Mouse (Mus musculus): ENCODE results near the gene Hoxd3. TPM values are rescaled to one million over a fixed set of nuclear protein-coding genes. Genes with fewer than 3 reads are reported as not detected.
A peak's percentile ranks its signal among the peaks of the same experiment; 100 is the strongest.

The Hoxd3 gene
- polyA plus RNA-seq, 1 experiment from 2014 or later = not detected

- Histone ChIP-seq H3K4me2 (ENCODE audit: low read length) (no peak overlapping the region), H3K9ac (replicated peaks; ENCODE audit: low read depth, low read length) (no peak overlapping the region), H3K4me1 (replicated peaks; ENCODE audit: control insufficient read depth, insufficient read depth, low read length) (peaks cover 17% of the 10 kb centered on the region), H3K27me3 (replicated peaks; ENCODE audit: control insufficient read depth, insufficient read depth, low read length) (peaks cover 93% of the 10 kb centered on the region), H3K4me3 (replicated peaks; ENCODE audit: low read length) (no peak overlapping the region), H3K9me3 (ENCODE audit: control insufficient read depth, low read length) (no peaks in the 10 kb centered on the region), H3K36me3 (ENCODE audit: control insufficient read depth, insufficient read depth) (no peaks in the 10 kb centered on the region), H3K27ac (ENCODE audit: low read length) (no peak overlapping the region)
- WGBS = 3% methylated on average over 3 of the region's 3 CpGs
- no peak for ATAC-seq
Measured at GRCm38 (mm10) chr2:74670632-74671188, 41.0 kb upstream of the Hoxd3 start.

GRCm38 (mm10) chr2:74671847-74672246 lies 39.9 kb upstream of the Hoxd3 start:
- Histone ChIP-seq H3K36me3 (ENCODE audit: control insufficient read depth, insufficient read depth) (no peaks in the 10 kb centered on the region), H3K9me3 (ENCODE audit: control insufficient read depth, low read length) (no peaks in the 10 kb centered on the region), H3K4me2 (ENCODE audit: low read length) (no peak overlapping the region), H3K4me1 (replicated peaks; ENCODE audit: control insufficient read depth, insufficient read depth, low read length) (peaks cover 17% of the 10 kb centered on the region), H3K27ac (ENCODE audit: low read length) (no peak overlapping the region), H3K27me3 (replicated peaks; ENCODE audit: control insufficient read depth, insufficient read depth, low read length) (peaks cover 94% of the 10 kb centered on the region), H3K4me3 (replicated peaks; ENCODE audit: low read length) (no peak overlapping the region), H3K9ac (replicated peaks; ENCODE audit: low read depth, low read length) (no peak overlapping the region)
- ATAC-seq = no peak
- WGBS = 9% methylated on average over 5 of the region's 5 CpGs

DNA sequence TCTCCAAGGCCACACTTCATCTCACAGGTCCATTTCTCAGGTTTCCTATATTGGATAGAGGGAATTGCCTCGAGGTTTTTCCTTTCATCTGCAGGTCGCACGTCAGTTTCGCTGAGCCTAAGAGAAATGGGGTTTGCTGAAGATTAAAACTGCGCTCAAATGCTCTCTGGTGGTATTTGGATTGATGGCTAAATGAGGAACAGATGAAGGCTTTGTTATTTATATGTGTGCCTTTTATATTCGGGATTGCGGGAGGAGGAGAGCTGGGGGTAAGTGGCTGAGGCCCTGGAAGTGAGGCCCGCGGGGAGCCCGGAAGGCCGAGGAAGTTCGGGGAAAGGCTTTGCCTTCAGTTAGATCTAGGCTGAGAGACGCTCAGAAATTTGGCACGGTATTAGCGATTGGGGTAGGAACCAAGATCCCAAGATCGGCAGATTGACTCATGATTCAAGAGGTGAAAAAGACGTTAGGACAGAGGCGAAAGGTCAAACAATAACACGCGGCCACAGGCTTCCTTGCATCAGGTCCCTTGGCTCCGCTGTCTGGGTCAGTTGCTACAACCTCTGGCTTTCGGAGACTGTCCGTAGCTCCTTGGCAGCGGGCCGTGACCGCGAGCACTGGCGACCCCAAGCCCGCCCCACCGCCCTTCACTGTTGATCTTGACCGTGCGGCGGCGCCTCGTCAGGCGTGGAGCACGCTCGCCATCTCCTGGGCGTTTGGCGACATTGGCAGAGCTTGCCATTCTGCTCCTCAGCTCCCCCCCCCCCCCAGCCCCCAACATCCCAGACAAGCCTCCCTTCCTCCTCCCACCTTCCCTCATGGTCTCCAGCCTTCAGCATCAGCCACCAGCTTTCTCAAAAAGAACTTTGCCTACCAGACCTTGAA lies 39.0 kb upstream of the Hoxd3 start:
- Histone ChIP-seq H3K9ac (replicated peaks; ENCODE audit: low read depth, low read length) (no peak overlapping the region), H3K27me3 (replicated peaks; ENCODE audit: control insufficient read depth, insufficient read depth, low read length) (peaks cover 94% of the 10 kb centered on the region), H3K27ac (ENCODE audit: low read length) (no peak overlapping the region), H3K4me3 (replicated peaks; ENCODE audit: low read length) (peak overlapping the region; percentile 15; the same call in 1 of the 2 replicates), H3K36me3 (ENCODE audit: control insufficient read depth, insufficient read depth) (no peaks in the 10 kb centered on the region), H3K4me1 (replicated peaks; ENCODE audit: control insufficient read depth, insufficient read depth, low read length) (peaks cover 16% of the 10 kb centered on the region), H3K9me3 (ENCODE audit: control insufficient read depth, low read length) (no peaks in the 10 kb centered on the region), H3K4me2 (ENCODE audit: low read length) (peak overlapping the region; percentile 42)
- ATAC-seq = peak; percentile 63
- WGBS = 1% methylated on average over 40 of the region's 40 CpGs

DNA sequence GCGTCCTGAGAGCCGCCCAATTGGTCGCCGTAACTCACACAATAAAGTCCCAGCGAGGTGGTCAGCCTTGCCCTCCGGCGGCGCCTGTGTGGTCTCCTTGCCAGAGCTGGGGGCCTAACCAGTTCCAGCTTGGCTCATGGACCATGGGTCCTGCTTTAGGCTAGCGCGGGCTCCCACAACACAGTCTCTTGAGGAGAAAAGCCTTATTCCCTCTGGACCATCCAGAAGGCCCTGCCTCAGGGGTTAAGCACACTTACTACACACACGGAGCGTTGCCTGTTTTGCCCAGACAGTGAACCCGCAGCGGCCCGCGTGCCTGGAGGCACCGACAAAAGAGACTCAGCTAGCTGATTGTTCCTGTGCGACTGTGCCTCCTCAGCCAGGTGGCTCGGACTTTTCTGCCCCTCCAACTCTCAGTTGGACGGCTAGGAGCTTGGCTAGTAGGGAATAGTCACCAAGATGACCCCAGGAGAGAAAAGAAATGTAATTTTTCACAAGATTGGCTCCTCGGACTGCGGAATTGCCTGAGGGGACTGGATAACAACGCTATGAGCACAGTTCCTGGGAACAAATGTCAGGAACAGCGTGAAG lies 37.8 kb upstream of the Hoxd3 start:
- H3K4me1 ChIP-seq (replicated peaks; ENCODE audit: control insufficient read depth, insufficient read depth, low read length) = peaks cover 6% of the 10 kb centered on the region; the same call in 1 of the 2 replicates
- H3K4me3 ChIP-seq (replicated peaks; ENCODE audit: low read length) = no peak overlapping the region
- H3K27me3 ChIP-seq (replicated peaks; ENCODE audit: control insufficient read depth, insufficient read depth, low read length) = peaks cover 94% of the 10 kb centered on the region
- H3K36me3 ChIP-seq (ENCODE audit: control insufficient read depth, insufficient read depth) = no peaks in the 10 kb centered on the region
- no peaks in the 10 kb centered on the region for H3K9me3 ChIP-seq (ENCODE audit: control insufficient read depth, low read length)
- under 1% methylated on average over 24 of the region's 24 CpGs for WGBS
- H3K4me2 ChIP-seq (ENCODE audit: low read length) = no peak overlapping the region
- H3K27ac ChIP-seq (ENCODE audit: low read length) = no peak overlapping the region
- ATAC-seq = no peak
- H3K9ac ChIP-seq (replicated peaks; ENCODE audit: low read depth, low read length) = no peak overlapping the region

- Histone ChIP-seq H3K4me3 (replicated peaks; ENCODE audit: low read length) (no peak within 1 kb of the TSS), H3K36me3 (ENCODE audit: control insufficient read depth, insufficient read depth) (no peaks in the 10 kb centered on the region), H3K27me3 (replicated peaks; ENCODE audit: control insufficient read depth, insufficient read depth, low read length) (peaks cover 96% of the 10 kb centered on the region), H3K9me3 (ENCODE audit: control insufficient read depth, low read length) (no peaks in the 10 kb centered on the region), H3K27ac (ENCODE audit: low read length) (no peak within 1 kb of the TSS), H3K9ac (replicated peaks; ENCODE audit: low read depth, low read length) (no peak within 1 kb of the TSS), H3K4me1 (replicated peaks; ENCODE audit: control insufficient read depth, insufficient read depth, low read length) (peaks cover 9% of the 10 kb centered on the region; the same call in 1 of the 2 replicates), H3K4me2 (ENCODE audit: low read length) (no peak within 1 kb of the TSS)
- WGBS = 1% methylated on average over 47 of the region's 47 CpGs
- no peak for ATAC-seq
Measured at GRCm38 (mm10) chr2:74674881-74675665, 36.7 kb upstream of the Hoxd3 start, which contains the start of gene Hoxd12. Gene Hoxd12, plus strand, starts transcription at chr2:74675013.

GRCm38 (mm10) chr2:74675666-74676282 lies 36.0 kb upstream of the Hoxd3 start:
- Histone ChIP-seq H3K9ac (replicated peaks; ENCODE audit: low read depth, low read length) (no peak overlapping the region), H3K4me2 (ENCODE audit: low read length) (no peak overlapping the region), H3K4me3 (replicated peaks; ENCODE audit: low read length) (no peak overlapping the region), H3K4me1 (replicated peaks; ENCODE audit: control insufficient read depth, insufficient read depth, low read length) (peaks cover 9% of the 10 kb centered on the region; the same call in 1 of the 2 replicates), H3K27me3 (replicated peaks; ENCODE audit: control insufficient read depth, insufficient read depth, low read length) (peaks cover 97% of the 10 kb centered on the region), H3K27ac (ENCODE audit: low read length) (no peak overlapping the region), H3K9me3 (ENCODE audit: control insufficient read depth, low read length) (no peaks in the 10 kb centered on the region), H3K36me3 (ENCODE audit: control insufficient read depth, insufficient read depth) (no peaks in the 10 kb centered on the region)
- WGBS = 5% methylated on average over 24 of the region's 24 CpGs
- ATAC-seq = no peak

- H3K9me3 ChIP-seq (ENCODE audit: control insufficient read depth, low read length) = no peaks in the 10 kb centered on the region
- no peak overlapping the region for H3K27ac ChIP-seq (ENCODE audit: low read length)
- H3K4me2 ChIP-seq (ENCODE audit: low read length) = no peak overlapping the region
- H3K4me3 ChIP-seq (replicated peaks; ENCODE audit: low read length) = no peak overlapping the region
- H3K4me1 ChIP-seq (replicated peaks; ENCODE audit: control insufficient read depth, insufficient read depth, low read length) = peaks cover 9% of the 10 kb centered on the region; the same call in 1 of the 2 replicates
- ATAC-seq = no peak
- WGBS = 5% methylated on average over 9 of the region's 9 CpGs
- no peaks in the 10 kb centered on the region for H3K36me3 ChIP-seq (ENCODE audit: control insufficient read depth, insufficient read depth)
- H3K27me3 ChIP-seq (replicated peaks; ENCODE audit: control insufficient read depth, insufficient read depth, low read length) = peaks cover 99% of the 10 kb centered on the region
- H3K9ac ChIP-seq (replicated peaks; ENCODE audit: low read depth, low read length) = no peak overlapping the region
Measured at GRCm38 (mm10) chr2:74676376-74677052, 35.2 kb upstream of the Hoxd3 start.

DNA sequence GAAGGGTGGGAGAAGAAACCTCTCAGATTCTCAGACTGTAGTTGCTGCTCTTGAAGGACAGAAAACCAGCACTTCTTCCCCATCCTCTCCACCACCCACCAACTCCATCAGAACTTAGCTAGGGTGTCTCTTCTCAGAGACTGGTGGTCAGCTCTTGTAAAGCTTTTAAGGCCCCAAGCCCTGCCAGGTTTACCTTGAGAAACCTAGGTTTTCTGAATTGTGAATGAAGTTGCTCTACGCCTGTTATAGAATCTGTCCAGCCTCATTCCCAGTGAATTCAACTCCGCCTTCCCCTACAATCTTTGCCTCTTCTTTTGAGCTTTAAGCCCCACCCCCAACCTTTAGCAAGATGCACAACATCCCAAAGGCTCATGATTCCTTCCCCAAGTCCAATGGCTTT lies 34.6 kb upstream of the Hoxd3 start:
- ATAC-seq = no peak
- Histone ChIP-seq H3K4me3 (replicated peaks; ENCODE audit: low read length) (no peak overlapping the region), H3K27ac (ENCODE audit: low read length) (no peak overlapping the region), H3K4me1 (replicated peaks; ENCODE audit: control insufficient read depth, insufficient read depth, low read length) (peaks cover 15% of the 10 kb centered on the region), H3K9ac (replicated peaks; ENCODE audit: low read depth, low read length) (no peak overlapping the region), H3K27me3 (replicated peaks; ENCODE audit: control insufficient read depth, insufficient read depth, low read length) (peaks cover 99% of the 10 kb centered on the region), H3K36me3 (ENCODE audit: control insufficient read depth, insufficient read depth) (no peaks in the 10 kb centered on the region), H3K9me3 (ENCODE audit: control insufficient read depth, low read length) (no peaks in the 10 kb centered on the region), H3K4me2 (ENCODE audit: low read length) (no peak overlapping the region)
- 3% methylated on average over 2 of the region's 2 CpGs for WGBS

Measured in forebrain, embryonic 16.5 days (tissue).